Mouse (Mus musculus) testis, postnatal 14 days (tissue): Measurements from ENCODE around the gene Espl1.

ENCODE experiments used
- DNase-seq: peaks from one replicate; pipeline ENCODE4 v3.0.0; 2021; ENCODE audit warnings: low spot score

Gene Espl1

DNA sequence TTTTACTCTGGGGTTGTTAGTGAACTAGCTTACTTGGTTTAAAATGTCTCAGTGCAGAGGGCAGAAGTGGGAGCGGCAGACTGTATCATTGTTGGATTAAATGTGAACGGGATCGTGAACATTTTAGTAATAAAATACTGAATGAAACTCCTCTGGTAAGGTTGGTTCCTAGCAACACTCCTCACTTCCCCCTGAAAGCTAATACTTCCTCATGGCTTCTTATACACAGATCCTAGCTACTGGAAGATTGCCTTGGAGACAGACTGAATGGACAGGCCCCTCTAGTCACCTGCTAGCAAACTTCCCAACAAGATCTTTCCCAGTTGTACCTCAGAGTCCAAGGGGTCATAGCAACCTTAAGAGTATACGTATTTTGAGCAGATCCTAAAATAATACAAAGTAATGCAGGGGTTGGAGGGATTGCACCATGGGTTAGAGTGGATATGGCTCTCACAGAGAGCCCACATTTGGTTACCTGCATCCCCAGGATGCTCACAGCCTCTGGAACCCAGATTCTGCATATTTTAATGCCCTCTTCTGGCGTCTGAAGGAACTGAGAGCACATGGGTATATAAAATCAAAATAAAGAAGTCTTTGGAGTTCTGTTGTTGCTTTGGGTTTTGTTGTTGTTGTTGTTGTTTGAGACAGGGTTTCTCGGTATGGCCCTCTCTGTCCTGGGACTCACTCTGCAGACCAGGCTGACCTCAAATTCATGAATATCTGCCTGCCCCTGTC lies 21.9 kb upstream of the Espl1 start:
- no peak for DNase-seq

DNA sequence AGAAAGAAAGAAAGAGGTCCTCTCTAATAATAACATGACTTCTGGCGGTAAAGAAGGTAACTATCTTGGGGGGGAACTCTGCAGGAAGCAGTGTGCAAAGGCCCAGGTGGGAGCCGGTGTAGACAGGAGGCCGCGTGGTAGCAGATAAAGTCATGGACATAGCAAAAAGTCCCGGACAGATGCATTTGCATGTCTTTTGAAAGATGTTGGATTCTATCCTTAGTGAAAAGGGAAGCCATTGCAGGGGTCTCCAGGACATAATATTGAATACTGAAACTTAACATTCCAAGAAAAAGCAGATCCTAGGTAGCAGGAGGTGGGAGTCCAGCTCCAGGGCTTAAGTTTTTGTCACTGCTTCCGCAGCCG lies 17.4 kb upstream of the Espl1 start:
- DNase-seq, result no peak

DNA sequence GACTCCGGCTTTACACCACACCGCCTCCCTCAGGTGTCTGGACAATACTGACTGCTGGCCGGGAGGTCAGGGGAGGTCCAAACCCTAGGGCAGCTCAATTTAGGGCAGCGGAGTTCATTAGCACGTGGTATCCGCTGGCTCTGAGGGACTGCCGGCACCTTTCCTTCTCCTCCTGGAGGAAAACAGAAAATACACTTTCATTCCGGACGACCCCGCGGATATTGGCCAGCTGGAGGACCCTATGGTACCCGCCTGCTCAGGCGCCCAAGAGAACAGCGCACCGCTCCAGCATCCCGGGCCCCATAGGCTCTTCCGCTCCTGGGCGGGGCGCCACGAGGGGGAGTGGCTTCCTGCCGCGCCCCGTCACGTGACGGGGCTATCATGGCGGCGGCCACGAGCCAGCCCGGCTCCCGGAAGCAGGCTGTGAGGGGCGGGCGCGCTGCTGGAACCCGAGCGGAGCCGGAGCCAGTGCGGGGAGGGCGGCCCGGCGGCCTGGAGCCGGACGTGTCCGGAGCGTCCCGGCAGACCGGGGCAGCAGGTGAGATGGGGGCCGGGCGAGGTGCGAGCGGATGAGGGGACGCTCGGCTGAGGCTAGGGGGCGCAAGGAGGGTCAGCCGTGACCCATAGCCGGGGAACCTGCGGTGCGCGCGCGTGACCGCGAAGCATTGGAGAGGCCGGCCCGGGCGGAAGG lies 16.8 kb upstream of the Espl1 start, which contains the start of gene Mfsd5:
TSS of gene Mfsd5 (plus strand) at position 363 of the 691 bp plus-strand sequence.
- DNase-seq, result peak; percentile 87

DNA sequence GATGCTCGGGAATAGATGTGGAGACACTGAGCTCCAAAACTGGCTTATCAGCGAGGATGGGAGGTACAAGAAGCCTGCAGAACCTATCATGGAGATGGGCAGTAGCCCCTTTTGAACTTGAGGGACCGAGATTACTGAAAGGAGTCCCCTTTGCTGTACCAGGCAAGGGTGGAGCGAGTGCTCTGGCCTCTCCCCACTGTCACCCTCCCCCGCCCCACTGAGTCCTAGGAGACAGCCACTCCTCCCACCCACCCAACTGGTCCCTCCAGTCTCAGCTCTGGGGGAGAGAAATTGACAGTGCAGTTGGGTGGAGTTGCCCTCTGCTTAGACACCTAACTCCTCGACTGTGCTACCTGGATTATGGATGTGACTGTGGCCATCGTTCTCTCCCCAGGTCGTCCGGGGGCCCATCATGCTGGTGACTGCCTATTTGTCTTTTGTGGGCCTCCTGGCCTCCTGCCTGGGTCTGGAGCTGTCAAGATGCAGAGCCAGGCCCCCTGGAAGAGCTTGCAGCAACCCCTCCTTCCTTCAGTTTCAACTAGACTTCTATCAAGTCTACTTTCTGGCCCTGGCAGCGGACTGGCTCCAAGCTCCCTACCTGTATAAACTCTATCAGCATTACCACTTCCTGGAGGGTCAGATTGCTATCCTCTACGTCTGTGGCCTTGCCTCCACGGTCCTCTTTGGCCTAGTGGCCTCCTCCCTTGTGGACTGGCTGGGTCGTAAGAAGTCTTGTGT lies 16.1 kb upstream of the Espl1 start:
- DNase-seq, result no peak

DNA sequence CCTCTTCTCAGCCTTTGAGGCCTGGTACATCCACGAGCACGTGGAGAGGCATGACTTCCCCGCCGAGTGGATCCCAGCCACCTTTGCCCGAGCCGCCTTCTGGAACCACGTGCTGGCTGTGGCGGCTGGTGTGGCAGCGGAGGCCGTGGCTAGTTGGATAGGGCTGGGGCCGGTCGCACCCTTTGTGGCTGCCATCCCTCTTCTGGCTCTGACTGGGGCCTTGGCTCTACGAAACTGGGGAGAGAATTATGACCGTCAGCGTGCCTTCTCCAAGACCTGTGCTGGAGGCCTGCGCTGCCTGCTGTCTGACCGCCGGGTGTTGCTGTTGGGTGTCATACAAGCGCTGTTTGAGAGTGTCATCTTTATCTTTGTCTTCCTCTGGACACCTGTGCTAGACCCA lies 15.4 kb upstream of the Espl1 start:
- DNase-seq, result no peak

DNA sequence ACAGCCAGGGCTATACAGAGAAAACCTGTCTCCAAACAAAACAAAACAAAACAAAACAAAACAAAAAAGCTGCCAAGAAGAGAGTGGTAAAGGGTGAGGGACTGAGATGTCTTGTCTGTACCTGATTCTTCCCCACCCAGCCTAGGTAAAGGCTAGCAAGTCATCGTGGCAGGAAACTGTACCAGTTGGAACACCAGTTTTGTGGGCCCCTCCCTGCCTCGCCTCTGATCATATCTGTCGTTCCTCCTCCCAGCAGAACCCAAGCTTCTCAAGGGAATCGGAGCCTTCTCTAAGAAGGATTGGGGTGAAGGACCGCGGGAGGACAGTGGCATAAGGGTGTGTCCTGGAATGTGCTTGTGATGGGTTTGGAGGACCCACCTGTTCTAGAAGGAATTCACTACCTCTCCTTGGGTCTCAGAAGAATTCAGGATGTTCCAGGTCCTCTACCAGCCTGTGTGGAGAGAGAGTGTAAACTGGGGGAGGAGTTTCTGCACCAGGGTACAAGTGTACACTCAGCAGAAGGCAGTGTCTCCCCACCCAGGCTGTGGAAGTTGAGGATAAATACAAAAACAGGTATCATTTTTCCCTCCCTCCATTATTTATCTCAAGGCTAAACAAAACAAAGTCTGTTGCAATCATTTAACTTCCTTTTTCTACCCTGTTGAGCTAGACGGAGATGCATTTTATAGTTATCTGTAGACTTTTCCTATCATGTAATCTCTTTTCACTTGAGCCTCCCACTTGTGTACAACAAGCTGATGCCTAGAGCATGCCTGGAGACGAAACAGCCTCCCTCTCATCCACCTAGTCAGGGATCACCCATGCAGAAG lies 13.4 kb upstream of the Espl1 start:
- no peak for DNase-seq

DNA sequence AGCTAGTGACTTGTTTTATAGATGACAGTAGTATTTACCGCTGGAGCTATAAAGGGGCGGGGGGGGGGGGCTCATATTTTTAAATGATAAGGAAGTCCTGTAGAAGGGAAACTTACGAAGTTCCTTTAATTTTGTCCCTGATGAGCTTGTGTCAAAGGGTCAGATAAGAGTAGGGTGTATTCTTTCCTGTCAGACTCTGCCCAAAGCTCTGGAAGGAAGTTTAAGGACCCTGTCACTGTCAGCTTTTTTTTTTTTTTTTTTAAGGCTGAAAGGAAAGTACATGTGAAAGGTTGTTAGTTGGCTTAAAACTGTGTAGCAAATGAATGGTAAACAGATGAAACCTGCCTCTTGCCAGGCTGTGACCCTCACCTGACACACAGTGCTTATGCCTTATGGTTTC lies 12.4 kb upstream of the Espl1 start:
- no peak for DNase-seq

DNA sequence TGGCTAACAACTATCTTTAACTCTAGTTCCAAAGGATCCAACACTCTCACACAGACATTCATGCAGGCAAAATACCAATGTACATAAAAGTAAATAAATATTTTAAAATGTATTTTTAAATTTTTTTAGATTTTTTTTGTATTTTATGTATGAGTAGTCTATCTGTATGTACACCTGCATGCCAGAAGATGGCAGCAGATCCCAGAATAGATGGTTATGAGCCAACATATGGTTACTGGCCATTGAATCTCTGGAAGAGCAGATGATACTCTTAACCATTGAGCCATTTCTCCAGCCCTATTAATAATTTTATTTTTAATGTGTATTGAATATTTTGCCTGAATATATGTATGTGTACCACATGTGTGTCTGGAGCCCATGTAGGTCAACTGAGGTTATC lies 8.7 kb upstream of the Espl1 start:
- DNase-seq, result no peak

DNA sequence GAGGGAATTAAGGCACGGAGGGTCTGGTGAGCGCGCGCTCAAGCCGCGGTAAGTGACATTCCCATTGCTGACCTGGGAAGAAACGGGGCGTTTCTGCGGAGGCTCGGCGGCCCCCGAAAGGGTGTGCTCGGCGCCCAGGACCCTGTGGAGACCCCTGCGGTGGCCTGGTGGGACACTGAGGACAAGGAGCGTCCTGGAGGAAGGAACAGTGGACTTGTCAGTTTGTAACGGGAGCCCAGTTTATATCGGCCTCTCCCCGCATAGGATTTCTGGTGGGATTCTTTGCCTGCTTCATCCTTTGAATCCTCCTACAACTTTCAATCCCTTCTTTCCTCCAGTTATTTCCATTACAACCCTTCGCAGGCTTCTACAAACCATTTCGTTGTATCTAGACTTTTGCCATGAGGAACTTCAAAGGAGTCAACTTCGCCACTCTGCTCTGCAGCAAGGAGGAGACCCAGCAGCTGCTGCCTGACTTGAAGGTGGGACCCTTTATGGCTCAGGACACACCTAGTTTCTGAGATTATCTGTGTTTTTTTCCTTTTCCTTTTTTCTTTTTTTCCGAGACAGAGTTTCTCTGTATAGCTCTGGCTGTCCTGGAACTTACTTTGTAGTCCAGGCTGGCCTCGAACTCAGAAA lies 421 bp downstream of the Espl1 start:
- no peak for DNase-seq

DNA sequence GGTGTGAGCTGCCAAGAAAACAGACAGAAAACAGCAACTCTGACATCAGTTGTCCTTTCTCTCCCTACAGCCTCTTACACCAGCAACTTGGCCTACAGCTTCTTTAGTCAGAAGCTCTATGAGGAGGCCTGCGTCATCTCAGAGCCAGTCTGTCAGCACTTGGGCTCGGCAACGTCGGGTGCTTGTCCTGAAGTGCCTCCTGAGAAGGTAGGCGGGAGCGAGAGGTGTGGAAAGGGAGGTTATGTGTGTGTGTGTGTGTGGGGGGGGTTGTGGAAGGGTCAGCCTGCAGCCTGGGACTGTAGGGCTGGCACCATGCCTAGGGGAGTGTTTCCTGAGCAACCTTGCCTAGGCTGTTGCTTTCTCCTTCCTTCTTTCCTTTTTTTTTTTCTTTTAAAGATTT lies 6.5 kb downstream of the Espl1 start:
- DNase-seq, result no peak

DNA sequence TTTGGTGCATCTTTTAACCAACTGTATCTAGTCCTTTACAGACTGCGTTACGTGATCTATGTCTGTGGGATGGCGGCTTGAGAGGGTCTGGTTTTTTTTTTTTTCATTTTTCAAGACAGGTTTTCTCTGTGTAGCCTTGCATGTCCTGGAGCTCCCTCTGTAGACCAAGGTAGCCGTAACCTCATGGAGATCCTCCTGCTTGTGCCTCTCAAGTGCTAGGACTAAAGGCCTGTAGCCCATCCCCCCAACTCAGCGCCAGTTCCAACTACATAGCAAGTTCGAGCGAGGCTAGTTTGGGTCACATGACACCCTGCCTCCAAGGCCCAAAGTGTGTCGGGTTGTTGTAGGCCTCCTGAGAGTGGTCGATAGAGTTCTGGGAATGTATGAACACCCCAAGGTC lies 12.7 kb downstream of the Espl1 start:
- DNase-seq, result no peak

DNA sequence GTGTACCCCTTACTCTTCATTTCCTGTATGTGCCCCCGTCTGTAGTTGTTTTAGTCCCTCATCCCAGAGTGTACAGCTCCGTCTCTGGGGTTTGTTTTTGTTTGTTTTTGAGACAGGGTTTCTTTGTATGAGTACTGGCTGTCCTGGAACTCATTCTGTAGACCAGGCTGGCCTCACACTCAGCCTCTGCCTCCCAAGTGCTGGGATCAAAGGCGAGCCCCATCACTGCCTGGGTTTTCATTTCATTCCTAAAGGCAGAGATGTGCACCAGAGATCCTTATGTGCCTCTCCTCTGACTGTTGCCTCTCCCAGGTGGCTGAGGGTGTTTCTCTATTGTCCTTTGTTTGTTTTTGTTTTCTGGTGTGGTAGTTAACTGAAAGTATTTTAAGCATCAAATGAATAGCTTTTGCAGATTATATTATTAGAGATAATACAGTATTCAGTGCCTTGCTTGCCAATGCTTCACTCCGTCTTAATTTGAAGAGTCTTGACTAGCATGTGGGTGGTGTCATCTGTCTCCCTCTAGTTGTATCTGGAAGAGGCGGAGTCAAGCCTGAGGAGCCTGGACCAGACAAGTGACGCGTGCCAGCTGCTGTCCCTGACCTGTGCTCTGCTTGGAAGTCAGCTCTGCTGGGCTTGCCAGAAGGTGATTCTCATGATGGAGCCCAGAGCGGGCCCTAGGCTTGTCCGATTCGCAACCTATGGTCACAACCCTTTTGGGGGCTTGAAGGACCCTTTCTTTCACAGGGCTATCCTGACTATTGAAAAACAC lies 14.2 kb downstream of the Espl1 start:
- DNase-seq, result peak; percentile 57

DNA sequence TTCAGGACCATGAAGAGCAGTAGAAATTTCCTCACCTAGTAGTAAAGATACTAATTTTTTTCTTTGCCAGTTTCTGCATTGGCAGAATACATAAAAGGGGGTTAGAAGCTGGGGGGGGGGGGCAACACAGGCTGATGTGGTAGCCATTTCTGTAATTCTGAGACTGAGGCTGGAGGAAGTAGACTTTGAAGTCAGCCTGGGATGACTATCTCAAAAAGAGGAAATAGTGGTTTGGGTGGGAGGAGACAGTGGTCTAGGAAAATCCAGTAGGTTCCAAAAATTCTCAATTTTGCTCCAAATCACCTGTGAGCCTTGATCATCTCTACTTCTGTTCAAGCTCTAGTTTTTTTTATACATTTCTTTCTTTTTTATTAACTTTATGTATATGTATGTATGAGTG lies 15.4 kb downstream of the Espl1 start:
- DNase-seq, result no peak

DNA sequence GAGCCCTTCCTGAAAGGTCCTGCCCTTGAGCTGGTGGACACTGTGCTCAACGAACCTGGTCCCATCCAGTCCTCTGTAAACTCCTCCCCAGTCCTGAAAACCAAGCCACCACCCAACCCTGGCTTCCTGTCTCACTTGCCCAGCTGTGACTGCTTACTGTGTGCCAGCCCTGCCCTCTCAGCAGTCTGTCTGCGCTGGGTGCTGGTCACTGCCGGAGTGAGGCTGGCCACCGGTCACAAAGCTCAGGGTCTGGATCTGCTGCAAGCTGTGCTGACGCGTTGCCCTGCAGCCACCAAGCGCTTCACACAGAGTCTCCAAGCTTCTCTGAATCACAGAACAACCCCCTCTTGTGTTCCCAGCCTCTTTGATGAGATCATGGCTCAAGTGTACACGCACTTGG lies 19.2 kb downstream of the Espl1 start:
- DNase-seq, result no peak

DNA sequence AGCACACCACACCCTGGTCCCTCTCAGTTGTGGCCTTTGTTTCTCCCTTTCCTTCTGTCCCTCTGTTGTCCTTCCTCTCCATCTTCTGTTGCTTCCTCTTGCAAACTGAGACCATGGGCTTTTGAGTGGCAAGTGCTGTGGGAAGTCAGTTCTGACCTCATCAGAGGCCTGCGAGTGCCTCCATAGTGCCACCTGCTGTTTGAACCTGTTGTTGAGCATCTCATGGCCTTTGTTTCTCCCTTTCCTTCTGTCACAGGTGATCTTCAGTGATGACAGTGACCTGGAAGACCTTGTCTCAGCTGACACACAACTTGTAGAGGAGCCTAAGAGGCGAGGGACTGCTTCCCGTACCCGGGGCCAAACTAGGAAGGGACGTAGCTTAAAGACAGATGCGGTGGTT lies 20.2 kb downstream of the Espl1 start:
- DNase-seq, result no peak

DNA sequence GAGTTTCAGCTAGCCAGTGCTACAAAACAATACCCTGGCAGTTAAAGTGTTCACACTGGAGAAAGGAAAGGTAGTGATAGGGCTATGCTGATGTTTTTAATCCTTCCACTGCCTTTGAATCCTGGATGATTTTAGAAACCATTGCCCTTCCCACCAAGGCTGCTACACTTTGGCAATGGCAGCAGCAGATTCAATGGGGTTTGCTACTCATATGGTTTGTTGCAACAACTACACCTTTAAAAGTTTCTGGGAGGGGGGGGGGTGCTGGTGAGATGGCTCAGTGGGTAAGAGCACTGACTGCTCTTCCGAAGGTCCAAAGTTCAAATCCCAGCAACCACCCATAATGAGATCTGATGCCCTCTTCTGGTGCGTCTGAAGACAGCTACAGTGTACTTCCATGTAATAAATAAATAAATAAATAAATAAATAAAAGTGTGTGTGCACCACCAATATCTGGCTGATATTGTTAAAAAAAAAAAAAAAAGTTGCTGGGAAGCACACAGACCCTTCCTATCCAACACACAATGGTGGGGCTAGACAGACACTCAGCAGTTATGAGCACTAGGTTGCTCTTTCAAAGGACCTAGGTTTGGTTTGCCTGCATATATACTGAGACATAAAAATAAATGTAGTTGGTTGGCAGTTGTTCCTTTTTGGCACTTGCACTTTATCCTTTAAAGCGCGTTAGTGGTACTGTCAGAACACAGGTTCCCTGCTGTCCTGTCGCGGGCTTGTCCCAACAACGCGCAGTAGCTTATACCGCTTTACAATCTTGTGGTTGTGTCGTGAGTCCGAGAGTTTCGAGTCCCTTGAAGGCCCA lies 28.8 kb downstream of the Espl1 start:
- DNase-seq, result no peak

DNA sequence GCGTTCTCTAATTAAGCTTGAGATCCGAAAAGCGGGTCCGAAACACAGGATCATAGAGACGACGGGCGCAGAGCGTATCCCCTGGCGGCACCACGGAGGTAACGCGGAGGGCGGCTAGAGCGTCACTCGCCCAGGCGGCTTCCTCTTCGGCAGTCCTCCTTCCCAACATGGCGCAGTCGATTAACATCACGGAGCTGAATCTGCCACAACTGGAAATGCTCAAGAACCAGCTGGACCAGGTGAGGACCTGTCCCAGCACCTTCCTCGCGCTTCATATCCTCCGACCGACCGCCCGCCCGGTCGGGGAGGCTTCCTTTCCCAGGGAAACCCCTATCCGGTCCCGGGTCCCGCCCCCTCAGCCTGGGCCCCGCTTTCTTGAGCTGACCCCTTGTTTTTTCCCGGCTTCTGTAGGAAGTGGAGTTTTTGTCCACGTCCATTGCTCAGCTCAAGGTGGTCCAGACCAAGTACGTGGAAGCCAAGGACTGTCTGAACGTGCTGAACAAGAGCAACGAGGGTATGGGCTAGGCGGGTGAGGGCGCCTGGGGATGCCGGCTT lies 30.0 kb downstream of the Espl1 start, which contains the start of gene Pfdn5:
TSS of gene Pfdn5 (plus strand) at position 95 of the 555 bp plus-strand sequence.
- peak; percentile 90 for DNase-seq

DNA sequence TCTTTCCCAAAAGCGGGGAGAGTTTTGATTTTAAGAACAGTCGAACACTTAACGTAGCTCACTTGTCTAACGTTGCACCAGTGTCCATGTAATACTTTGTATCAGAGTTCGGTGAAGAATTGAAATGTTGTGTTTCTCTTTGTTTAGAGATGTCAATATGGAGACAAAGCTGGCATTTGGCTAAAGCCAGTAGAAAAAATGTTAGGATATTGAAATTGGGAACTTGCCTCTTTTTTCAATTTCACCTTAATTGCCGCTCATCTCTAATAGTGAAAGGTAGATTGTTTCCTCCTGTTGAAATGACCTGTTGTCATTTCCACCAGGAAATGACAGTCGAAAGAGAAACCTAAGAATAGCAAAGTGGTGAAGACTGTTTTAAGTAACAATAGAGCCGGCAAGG lies 30.8 kb downstream of the Espl1 start:
- no peak for DNase-seq

DNA sequence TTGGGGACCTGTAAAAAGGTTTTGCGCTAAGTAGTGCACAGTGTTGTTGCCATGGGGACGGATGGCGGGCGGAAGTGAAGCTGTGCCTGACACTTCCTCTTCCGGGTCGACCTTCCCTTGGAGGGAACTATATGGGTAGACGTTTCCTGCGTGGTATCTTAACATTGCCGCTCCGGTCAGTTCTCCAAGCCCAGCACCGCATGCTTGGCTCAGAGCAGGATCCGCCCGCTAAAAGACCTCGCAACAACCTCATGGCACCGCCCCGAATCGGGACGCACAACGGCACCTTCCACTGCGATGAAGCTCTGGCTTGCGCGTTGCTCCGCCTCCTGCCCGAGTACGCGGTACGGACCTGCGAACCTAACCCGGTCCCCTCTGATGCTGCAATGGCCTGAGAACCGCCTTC lies 35.5 kb downstream of the Espl1 start, which contains the start of gene Myg1:
TSS of gene Myg1 (plus strand) at position 100 of the 406 bp plus-strand sequence.
- DNase-seq, result peak; percentile 83

DNA sequence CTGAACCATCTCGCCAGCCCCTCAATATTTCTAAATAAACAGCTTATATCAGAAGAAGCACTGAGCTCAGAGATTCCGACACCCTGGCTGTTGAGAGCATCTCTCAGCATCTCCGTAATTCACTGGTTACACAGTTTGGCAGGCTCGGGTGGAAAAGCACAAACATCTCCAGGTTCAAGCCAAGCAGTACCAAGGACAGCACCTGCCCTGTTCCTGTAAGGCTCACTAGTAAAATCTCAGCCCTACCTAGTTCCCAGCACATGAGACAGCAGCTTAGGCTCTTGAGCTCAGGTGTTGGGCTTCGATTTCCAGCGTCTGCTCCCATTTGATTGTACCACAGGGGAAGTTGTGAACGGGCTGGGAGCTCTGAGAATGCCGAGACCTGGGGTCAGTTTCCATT lies 39.2 kb downstream of the Espl1 start:
- DNase-seq, result no peak
